Mouse (Mus musculus) thymus, adult 2 months (tissue): ENCODE measurements around the gene Prickle1.

ENCODE experiments used
- CTCF ChIP-seq: fragments of 200-500 bp; IDR thresholded peaks from 2 replicates; pipeline ENCODE4 v1.5.1; 2012; ENCODE audit warnings: mild to moderate bottlenecking, control low read depth, low read length, moderate library complexity, borderline replicate concordance; ENCODE audit not compliant: control insufficient read depth, poor library complexity, insufficient read depth; ENCODE audit errors: extremely low read depth
- POLR2A ChIP-seq: fragments of 200-500 bp; IDR thresholded peaks from 2 replicates; pipeline ENCODE4 v1.6.1; 2012; ENCODE audit warnings: mild to moderate bottlenecking, low read length, control low read depth, moderate library complexity; ENCODE audit not compliant: control insufficient read depth, poor library complexity, insufficient read depth; ENCODE audit errors: extremely low read depth

DNA sequence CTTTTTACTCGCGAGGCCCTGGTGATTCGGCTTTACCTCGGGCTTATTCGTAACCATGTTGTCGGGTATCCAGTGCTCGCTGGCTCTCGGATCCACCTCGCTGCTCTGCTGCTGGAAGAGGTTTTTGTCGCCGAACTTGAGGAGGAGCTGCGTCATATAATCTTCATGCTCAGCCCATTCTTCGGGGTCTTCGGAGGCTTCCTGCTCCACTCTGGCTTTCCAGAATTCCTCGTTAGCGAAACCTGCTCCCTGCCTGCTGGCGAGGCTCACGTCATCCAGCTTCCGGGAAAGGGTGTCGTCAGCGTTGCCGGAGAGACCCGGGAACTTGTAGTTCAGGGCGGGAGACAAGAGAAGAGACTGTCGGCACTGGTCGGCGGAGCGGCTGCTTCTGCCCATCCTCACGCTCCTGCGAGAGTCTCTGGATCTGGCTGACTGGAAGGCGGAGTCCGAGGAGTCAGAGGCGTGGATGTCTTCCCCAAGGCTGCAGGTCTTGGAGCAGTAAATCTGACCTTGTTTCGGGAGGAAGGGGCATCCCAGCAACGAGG lies 92.4 kb downstream of the Prickle1 start:
- TF ChIP-seq POLR2A (no peak), CTCF (no peak)
